Mouse (Mus musculus): ENCODE measurements around the gene Gabrr3. TPM values are rescaled to one million over a fixed set of nuclear protein-coding genes. Genes with fewer than 3 reads are reported as not detected.

The Gabrr3 gene
- not detected in 2 replicates for polyA plus RNA-seq (2012; rRNA removed)

GRCm38 (mm10) chr16:59407032-59407431 is at the start of gene Gabrr3:
Gabrr3 (plus strand) TSS chr16:59407332.

GRCm38 (mm10) chr16:59363893-59364292 is 43.2 kb upstream of the Gabrr3 start, which contains the start of gene Olfr209:
Olfr209 (minus strand) TSS chr16:59363993.

GRCm38 (mm10) chr16:59471637-59472278 is 64.6 kb downstream of the Gabrr3 start, which contains the start of gene Riox2:
Riox2 (plus strand) TSS chr16:59471775.

Other genes with a start within 250 kb of the Gabrr3 start
- not detected in 2 replicates for gene Olfr196, start 236.9 kb upstream of the Gabrr3 start, polyA plus RNA-seq (2012; rRNA removed)
- not detected in 2 replicates for gene Olfr198, start 203.8 kb upstream of the Gabrr3 start, polyA plus RNA-seq (2012; rRNA removed)
- gene Olfr199, start 187.6 kb upstream of the Gabrr3 start, polyA plus RNA-seq (2012; rRNA removed), result not detected in 2 replicates
- not detected in 2 replicates for gene Olfr201, start 134.7 kb upstream of the Gabrr3 start, polyA plus RNA-seq (2012; rRNA removed)
- not detected in 2 replicates for gene Olfr202, start 120.5 kb upstream of the Gabrr3 start, polyA plus RNA-seq (2012; rRNA removed)
- gene Olfr203, start 108.5 kb upstream of the Gabrr3 start, polyA plus RNA-seq (2012; rRNA removed), result not detected in 2 replicates
- not detected in 2 replicates for gene Olfr204, start 89.1 kb upstream of the Gabrr3 start, polyA plus RNA-seq (2012; rRNA removed)
- gene Olfr205, start 76.2 kb upstream of the Gabrr3 start, polyA plus RNA-seq (2012; rRNA removed), result not detected in 2 replicates
- gene Olfr206, start 58.1 kb upstream of the Gabrr3 start, polyA plus RNA-seq (2012; rRNA removed), result not detected in 2 replicates
- not detected in 2 replicates for gene Olfr209, start 43.3 kb upstream of the Gabrr3 start, polyA plus RNA-seq (2012; rRNA removed)
- gene Riox2, start 64.4 kb downstream of the Gabrr3 start, polyA plus RNA-seq (2012; rRNA removed), result 1.3 and 1.5 TPM in 2 replicates
- 1.8 and 2.5 TPM in 2 replicates for gene Crybg3, start 193.6 kb downstream of the Gabrr3 start, polyA plus RNA-seq (2012; rRNA removed)
- 0.64 and 0.70 TPM in 2 replicates for gene Arl6, start 232.1 kb downstream of the Gabrr3 start, polyA plus RNA-seq (2012; rRNA removed)

Data from stomach, adult 2 months (tissue).